Mouse (Mus musculus): ENCODE data around the gene Hoxa4.
A peak's percentile ranks its signal among the peaks of the same experiment; 100 is the strongest.

Gene Hoxa4

DNA sequence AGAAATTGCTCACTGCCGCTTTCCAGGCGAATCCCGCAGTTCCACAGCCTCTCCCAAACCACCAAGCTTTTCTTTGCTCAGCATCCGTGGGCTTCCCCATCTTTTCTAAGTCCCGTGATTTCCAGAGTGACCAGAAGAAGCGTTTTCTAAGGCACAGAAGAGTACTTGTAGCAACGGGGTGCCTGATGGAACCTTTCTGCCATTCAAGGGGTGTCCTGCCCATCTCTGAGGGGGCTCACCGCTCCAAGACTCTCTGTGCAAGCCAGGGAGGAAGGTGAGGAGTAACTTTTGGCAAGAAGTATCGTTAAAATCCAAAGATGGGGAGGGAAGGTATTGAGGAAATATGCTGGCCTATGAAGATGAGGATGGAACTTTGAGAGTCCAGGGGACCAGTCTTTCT lies 13.7 kb downstream of the Hoxa4 start:
- DNase-seq = no peak

GRCm38 (mm10) chr6:52177061-52177735 lies 14.4 kb downstream of the Hoxa4 start, which contains the start of gene 5730596B20Rik:
5730596B20Rik (plus strand) TSS chr6:52177498.
- DNase-seq = peak; percentile 87

DNA sequence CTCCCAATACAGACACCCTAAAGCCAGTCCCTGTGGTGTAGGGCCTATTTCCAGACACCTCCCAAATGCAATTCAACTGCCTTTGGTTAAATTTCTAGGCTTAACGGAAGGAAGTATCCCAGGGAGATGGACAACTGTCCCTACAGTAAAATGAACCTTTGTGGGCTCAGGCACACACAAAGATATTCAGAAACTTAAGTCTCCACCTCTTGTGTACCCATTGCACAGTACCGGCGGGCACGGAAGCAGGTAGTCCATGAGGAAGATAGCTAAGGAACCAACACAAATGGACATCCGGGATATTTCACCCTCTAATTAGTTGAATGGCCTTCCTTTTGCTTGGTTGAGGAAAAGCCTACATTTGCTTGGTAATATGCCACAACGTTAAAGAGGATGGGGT lies 15.2 kb downstream of the Hoxa4 start:
- DNase-seq = peak; percentile 36

DNA sequence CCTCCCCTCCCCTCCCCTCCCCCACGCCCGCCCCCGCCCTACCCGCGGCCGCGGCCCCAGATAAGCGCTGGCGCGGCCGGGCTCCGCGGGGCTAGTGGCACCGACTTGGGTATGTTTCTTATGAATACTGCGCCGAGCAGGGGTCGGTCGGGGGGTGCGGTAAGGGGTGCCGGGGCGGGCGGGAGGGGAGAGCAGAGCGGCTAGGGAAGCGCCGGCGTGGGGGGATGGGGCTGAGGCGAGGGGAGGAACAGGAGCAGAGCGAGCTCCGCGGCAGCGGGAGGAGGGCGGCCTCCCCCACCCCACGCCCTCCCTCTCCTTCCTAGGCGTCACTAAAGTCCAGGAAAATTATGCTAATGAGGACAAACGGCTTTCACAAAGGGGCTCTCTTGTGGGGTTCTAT lies 15.7 kb downstream of the Hoxa4 start:
- DNase-seq = peak; percentile 76

DNA sequence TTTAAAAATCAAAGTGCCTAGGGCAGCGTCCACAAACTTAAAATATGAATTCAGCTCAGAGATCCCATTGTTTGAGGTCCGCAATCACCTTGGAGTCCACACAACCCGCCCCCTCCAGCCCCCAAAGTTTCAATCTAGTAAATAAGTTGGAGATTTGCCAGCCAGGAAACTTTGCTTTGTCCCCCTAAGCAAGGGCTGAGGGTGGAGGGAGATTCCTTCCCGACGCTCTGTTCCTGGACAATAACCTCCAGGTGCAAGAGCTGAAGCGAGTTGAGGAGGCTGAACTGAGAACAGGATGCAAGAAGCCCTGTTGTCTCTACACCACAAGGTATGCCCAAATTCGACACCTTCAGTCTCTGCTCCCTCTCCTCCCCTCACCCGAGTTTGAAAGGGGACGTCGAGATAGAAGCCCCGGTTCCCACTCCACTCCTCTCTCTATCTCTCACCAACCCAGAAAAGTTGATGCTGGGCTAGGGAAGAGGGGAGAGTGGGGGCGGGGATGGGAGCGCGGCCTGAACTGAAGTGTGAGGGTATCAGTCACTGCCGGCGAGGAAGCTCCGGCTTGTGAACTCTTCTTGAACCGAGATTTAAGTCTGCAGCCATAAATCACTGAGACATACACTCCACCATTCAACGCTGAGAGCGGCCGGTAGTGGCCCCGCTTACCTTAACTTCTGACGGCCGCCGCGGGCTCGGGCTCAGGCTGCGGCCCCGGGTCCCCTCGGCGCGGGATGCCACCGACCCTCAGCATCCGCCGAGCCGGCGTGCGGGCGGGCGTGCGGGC lies 16.4 kb downstream of the Hoxa4 start:
- peak; percentile 77 for DNase-seq

DNA sequence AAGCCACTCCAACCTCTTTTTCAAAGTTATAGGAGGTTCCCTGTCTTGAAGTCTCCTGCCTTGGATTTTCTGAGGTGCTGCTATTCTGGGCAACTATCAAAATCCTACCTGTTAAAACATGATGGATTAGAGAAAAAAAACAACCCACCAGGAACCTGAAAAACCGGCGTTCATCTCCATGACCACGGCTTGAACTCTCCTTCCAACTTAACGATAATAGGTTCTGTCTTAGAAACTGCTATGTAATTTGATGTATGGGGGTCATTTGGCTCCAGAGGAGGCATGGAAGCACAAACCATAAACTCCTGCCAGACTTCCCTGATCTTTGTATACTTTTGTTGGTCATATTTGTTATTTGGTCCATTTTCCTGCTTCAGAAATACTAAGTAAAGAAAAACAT lies 17.9 kb downstream of the Hoxa4 start:
- no peak for DNase-seq

DNA sequence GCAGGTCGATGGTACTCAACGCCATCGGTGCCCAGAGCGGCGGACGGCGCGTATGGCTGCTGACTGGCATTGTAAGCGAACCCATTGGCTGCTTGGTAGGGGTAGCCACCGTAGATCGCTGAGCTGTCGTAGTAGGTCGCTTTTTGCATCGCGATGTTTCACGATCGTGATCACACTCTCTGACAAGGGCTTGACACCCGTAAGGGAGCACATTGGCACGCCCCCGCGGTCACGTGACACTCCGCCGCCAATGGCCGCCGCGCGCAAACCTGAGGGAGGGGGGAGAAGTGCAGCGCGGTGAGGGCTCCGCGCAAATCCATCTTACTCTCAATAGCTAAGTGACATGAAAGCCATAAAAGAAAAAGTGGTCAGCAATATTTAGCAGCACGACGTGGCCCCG lies 19.1 kb downstream of the Hoxa4 start:
- DNase-seq = peak; percentile 95

GRCm38 (mm10) chr6:52171938-52172337 lies 19.6 kb downstream of the Hoxa4 start:
- DNase-seq = peak; percentile 50

- DNase-seq = peak; percentile 29
These were observed 20.2 kb downstream of the Hoxa4 start for GRCm38 (mm10) chr6:52171331-52171730.

DNA sequence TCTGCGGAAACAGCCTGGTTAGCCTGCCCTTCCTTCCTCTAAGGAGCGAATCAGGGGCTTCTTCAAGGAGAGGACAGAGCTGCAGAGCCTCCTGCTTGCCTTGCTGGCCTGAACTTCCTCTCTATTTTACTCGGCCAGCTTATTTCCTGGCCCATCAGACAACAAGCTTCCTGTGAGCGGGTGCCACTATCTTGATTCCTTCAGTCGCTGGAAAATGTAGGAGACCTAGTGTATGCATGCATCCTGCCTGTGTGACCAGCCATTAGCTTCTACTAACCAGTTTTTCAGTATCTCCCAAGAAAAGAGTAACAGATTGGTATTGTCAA lies 20.7 kb downstream of the Hoxa4 start:
- DNase-seq = peak; percentile 71

- no peak for DNase-seq
These were observed 21.2 kb downstream of the Hoxa4 start for GRCm38 (mm10) chr6:52170166-52170897.

DNA sequence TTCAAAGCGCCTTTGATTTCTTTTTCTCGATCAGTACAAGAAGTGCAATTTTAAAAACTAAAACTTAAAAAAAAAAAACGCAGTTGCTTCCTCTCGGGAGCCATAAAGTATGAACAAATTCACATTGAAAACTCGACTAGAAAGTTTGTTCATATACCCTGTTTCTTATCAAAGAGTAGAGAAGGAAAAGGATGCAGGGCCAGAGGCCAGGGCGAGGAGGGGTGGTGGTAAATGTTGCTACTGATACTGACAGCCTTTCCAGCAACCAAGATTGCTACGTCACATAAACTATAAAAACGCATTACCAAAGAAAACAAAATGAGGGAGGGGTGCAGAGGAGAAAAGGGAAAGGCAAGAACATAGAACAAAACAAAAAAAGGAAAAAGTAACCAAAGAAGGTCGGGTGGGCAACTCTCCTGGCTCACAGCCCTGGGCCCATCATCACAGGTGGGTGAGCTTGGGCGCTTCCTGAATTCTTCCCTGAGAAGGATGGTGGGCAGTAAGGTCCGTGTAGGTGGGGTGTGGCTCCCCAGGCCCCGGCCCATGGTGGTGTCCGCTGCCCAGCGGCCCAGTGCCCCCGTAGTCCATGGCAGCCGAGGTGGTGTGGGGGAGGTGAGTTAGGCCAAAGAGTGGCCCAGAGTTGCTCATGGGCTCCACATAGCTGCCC lies 21.9 kb downstream of the Hoxa4 start:
- DNase-seq = peak; percentile 20

DNA sequence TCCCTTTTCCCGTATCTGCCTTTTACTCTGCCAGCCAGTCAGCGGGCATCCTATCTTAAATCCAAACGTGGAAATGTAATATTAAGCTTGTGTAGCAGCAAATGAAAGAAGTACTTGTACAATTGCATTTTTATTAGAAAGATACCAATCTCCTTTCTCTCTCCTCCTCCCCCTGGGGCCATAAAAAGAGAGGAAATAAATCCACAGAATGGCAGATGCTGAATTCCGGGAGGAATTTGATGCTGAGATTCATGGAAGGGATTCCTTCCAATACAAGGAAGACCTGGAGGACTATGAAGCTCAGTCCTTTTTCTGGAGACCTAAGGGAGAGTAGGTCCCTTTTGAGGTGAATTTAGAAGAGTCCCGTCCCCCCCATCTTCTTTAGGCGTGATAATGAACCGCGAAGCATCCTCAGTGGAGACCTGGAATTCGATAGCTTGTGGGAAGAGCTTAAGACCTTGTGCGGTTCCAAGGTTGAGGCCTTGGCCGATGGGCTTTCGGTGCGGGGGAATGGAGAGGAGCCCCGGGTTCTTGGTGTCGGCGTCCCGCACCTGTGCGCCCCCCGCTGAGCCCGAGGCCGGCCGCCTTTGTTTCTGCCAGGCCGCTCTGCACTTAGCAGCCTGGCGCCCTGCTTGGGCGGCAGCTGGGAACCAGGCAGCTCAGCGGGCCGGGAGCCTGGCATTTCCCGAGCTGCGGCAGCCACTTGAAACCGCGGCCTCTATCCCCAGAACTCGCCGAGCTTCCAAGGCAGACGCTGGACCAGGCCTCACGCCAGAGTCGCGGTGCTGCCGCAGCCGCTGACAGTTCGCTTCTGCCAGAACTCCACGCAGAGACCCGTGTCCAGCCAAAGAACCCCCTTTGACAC lies 23.1 kb downstream of the Hoxa4 start:
- peak; percentile 38 for DNase-seq

- no peak for DNase-seq
These were observed 23.8 kb downstream of the Hoxa4 start for GRCm38 (mm10) chr6:52167736-52168161.

DNA sequence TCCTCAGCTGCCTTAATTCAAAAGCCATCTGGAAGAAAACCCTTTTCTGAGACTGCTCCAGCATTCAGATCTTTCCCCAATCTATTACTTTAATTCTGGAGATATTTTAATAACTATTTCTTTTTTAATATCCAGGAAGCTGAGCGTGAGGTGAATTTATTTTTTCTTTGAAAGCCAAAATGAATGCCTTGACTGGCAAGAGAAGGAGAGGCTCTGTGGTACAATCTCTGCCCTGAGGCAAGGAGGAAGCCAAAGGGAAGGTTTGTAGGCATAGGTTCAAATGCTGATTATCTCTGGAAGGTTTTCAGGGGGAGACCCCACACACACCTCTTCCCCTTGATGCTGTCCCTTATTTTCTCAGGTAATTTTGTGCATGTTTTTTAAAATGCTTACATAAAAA lies 24.4 kb downstream of the Hoxa4 start:
- DNase-seq = no peak

DNA sequence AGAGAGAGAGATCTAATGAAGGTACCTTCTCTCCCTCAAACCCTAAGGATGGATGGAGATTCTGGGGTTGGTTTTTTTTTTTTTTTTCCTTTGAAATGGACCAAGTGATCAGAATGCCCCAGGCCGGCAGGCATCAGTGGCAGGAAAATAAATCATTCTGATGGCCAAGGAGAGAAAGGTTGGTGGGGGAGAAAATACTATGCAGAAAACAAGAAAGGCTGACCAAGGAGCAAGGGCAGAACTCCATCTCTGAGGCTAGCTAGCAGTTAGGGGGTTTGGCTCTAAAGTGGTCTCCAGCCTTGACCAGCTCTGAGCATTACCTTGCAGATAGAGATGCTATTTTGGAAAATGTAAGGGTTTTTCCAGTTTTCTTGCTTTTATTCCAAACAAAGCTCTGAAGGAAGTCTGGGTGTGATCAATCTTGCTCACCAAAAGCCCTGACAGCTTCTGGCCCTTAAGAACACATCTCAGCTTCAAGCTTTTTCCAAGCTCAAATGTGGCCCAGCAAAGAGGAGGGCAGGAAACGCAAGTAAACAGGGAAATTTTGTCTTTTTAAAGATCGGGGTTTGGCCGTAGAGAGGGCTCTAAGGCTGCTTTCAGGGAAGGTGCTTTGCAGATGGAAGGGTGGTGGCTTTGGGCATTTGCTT lies 25.0 kb downstream of the Hoxa4 start:
- no peak for DNase-seq

- peak; percentile 56 for DNase-seq
These were observed 25.8 kb downstream of the Hoxa4 start for GRCm38 (mm10) chr6:52165441-52166370.

- peak; percentile 48 for DNase-seq
These were observed 26.7 kb downstream of the Hoxa4 start, which contains the start of gene Hoxa2 for GRCm38 (mm10) chr6:52164626-52165440. Hoxa2 (minus strand) TSS chr6:52164831.

DNA sequence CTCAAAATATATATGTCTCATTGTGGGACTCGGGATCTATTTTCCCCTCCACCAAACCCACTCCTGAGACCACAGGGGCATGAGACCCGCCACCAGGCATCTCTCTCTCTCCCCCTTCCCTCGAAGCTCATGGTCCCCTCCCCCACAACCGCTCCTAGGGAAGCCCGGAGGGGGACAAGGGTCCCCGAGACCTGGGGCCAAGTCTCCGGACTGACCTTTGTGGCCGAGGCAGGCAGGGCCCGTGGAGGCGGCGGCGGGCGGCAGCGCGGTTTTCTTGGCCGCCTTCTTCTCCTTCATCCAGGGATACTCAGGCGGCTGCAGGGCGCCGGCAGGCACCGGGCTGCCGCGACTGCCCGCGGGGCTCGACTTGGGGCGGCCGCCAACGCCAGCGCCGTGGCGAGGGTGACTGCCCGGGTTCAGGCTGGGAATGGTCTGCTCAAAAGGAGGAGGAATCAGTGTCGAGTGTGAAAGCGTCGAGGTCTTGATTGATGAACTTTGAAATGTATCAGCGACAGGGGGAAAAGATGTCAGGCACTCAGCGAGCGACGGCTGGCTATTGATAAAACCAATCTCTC lies 27.4 kb downstream of the Hoxa4 start:
- peak; percentile 49 for DNase-seq

Measured in kidney, postnatal 14 days (tissue).